Mouse (Mus musculus) lung, embryonic 15.5 days (tissue): ENCODE measurements around the gene Zfp423. TPM values are rescaled to one million over a fixed set of nuclear protein-coding genes. Genes with fewer than 3 reads are reported as not detected.

Experiments
- ATAC-seq: fragments of 200-750 bp; cut with Nextera tagmentation; 2 replicates; pipeline ENCODE4 v1.8.0; 2017; ENCODE audit warnings: moderate number of reproducible peaks, borderline replicate concordance; ENCODE audit not compliant: low FRiP score, low TSS enrichment; ENCODE audit errors: extremely low read depth
- H3K27ac ChIP-seq: fragments of 300-500 bp; sonication (generic); 2 replicates; pipeline ENCODE4 v1.5.1; 2015; ENCODE audit warnings: moderate library complexity, mild to moderate bottlenecking, inconsistent platforms
- H3K27me3 ChIP-seq: fragments of 300-500 bp; sonication (generic); 2 replicates; pipeline ENCODE4 v1.6.1; 2015; ENCODE audit warnings: inconsistent platforms
- H3K36me3 ChIP-seq: fragments of 300-500 bp; sonication (generic); 2 replicates; pipeline ENCODE4 v1.6.1; 2015; ENCODE audit warnings: inconsistent platforms
- H3K4me1 ChIP-seq: fragments of 300-500 bp; sonication (generic); 2 replicates; pipeline ENCODE4 v1.6.1; 2015; ENCODE audit warnings: inconsistent platforms
- H3K4me2 ChIP-seq: fragments of 300-500 bp; sonication (generic); 2 replicates; pipeline ENCODE4 v1.6.1; 2015; ENCODE audit warnings: inconsistent platforms, mild to moderate bottlenecking, moderate library complexity
- H3K4me3 ChIP-seq: fragments of 300-500 bp; sonication (generic); 2 replicates; pipeline ENCODE4 v1.5.1; 2015; ENCODE audit warnings: mild to moderate bottlenecking, inconsistent platforms
- H3K9ac ChIP-seq: fragments of 300-500 bp; sonication (generic); 2 replicates; pipeline ENCODE4 v1.6.1; 2015; ENCODE audit warnings: inconsistent platforms
- H3K9me3 ChIP-seq: fragments of 300-500 bp; sonication (generic); 2 replicates; pipeline ENCODE4 v1.6.1; 2016; ENCODE audit warnings: inconsistent platforms
- WGBS: fragments of 180-500 bp; shearing (Covaris S2); methylation state at CpG from one replicate; pipeline ENCODE4 v1.1.7; 2015; 5-methylcytosine and 5-hydroxymethylcytosine counted together
- polyA plus RNA-seq: library from polyadenylated mRNA; unstranded; fragments of >200 nt; fragmentation: Nextera tagmentation; extraction: Ambion mirVana; gene quantifications from 2 replicates; pipeline ENCODE4 v1.2.1, GENCODE M21; 2015

Zfp423 gene
- polyA plus RNA-seq, 1 experiment from 2014 or later, result 7.3 TPM

GRCm38 (mm10) chr8:87893547-87893946, 65.8 kb downstream of the Zfp423 start:
- Histone ChIP-seq H3K4me3 (no peak overlapping the region), H3K9ac (no peak overlapping the region), H3K27ac (peak overlapping the region; percentile 13; the same call in 1 of the 2 replicates), H3K9me3 (no peaks in the 10 kb centered on the region), H3K4me1 (peaks cover 38% of the 10 kb centered on the region), H3K27me3 (no peaks in the 10 kb centered on the region), H3K4me2 (no peak overlapping the region), H3K36me3 (no peaks in the 10 kb centered on the region)
- 61% methylated on average over 6 of the region's 6 CpGs for WGBS
- ATAC-seq, result no peak

GRCm38 (mm10) chr8:87892891-87893290, 66.5 kb downstream of the Zfp423 start:
- H3K27ac ChIP-seq, result 0 out of 2 replicates have a peak overlapping the region, but pooled peaks have one; percentile 13
- H3K4me2 ChIP-seq, result no peak overlapping the region
- no peaks in the 10 kb centered on the region for H3K27me3 ChIP-seq
- ATAC-seq, result no peak
- no peak overlapping the region for H3K4me3 ChIP-seq
- H3K36me3 ChIP-seq, result no peaks in the 10 kb centered on the region
- 85% methylated on average over 6 of the region's 6 CpGs for WGBS
- no peaks in the 10 kb centered on the region for H3K9me3 ChIP-seq
- H3K4me1 ChIP-seq, result peaks cover 38% of the 10 kb centered on the region
- H3K9ac ChIP-seq, result no peak overlapping the region

DNA sequence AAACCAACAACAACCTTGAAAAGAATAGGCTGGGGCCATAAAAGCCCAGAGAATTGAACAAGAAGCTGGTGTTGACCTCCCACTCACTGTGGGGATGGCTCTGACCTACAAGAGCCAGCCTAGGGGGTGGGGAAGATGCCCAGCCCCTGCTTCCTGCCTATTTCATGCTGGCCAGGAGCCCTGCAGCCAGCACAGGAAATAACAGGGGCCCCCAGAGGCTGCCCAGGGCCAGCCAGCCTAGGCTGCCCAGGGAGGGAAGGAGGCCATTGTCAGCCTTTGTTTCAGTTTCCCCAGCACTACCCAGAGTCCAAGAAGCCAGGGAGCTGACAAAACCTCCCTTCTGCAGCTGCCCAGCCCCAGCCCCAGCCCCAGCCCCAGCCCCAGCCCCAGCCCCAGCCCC, 67.5 kb downstream of the Zfp423 start:
- no peak overlapping the region for H3K9ac ChIP-seq
- H3K9me3 ChIP-seq, result no peaks in the 10 kb centered on the region
- H3K4me1 ChIP-seq, result peaks cover 38% of the 10 kb centered on the region
- H3K27ac ChIP-seq, result peak overlapping the region; percentile 66
- no peak overlapping the region for H3K4me3 ChIP-seq
- 0 out of 2 replicates have a peak, but pooled peaks have one; percentile 25 for ATAC-seq
- H3K4me2 ChIP-seq, result no peak overlapping the region
- H3K27me3 ChIP-seq, result no peaks in the 10 kb centered on the region
- no peaks in the 10 kb centered on the region for H3K36me3 ChIP-seq

- H3K36me3 ChIP-seq, result no peaks in the 10 kb centered on the region
- no peaks in the 10 kb centered on the region for H3K27me3 ChIP-seq
- no peak overlapping the region for H3K4me2 ChIP-seq
- H3K27ac ChIP-seq, result no peak overlapping the region
- 60% methylated on average over 12 of the region's 12 CpGs for WGBS
- no peaks in the 10 kb centered on the region for H3K9me3 ChIP-seq
- no peak overlapping the region for H3K9ac ChIP-seq
- no peak for ATAC-seq
- no peak overlapping the region for H3K4me3 ChIP-seq
- H3K4me1 ChIP-seq, result peaks cover 11% of the 10 kb centered on the region; the same call in 1 of the 2 replicates
These were observed 71.4 kb downstream of the Zfp423 start for GRCm38 (mm10) chr8:87887956-87888355.

- Histone ChIP-seq H3K27me3 (no peaks in the 10 kb centered on the region), H3K4me3 (no peak overlapping the region), H3K4me2 (no peak overlapping the region), H3K9ac (no peak overlapping the region), H3K27ac (no peak overlapping the region), H3K9me3 (no peaks in the 10 kb centered on the region), H3K36me3 (no peaks in the 10 kb centered on the region), H3K4me1 (peaks cover under 1% of the 10 kb centered on the region; the same call in 1 of the 2 replicates)
- no peak for ATAC-seq
- WGBS, result 81% methylated on average over 2 of the region's 2 CpGs
These were observed 78.3 kb downstream of the Zfp423 start for GRCm38 (mm10) chr8:87881088-87881487.

- WGBS, result 70% methylated on average over 6 of the region's 6 CpGs
These were observed 83.5 kb downstream of the Zfp423 start for GRCm38 (mm10) chr8:87875852-87876251.

DNA sequence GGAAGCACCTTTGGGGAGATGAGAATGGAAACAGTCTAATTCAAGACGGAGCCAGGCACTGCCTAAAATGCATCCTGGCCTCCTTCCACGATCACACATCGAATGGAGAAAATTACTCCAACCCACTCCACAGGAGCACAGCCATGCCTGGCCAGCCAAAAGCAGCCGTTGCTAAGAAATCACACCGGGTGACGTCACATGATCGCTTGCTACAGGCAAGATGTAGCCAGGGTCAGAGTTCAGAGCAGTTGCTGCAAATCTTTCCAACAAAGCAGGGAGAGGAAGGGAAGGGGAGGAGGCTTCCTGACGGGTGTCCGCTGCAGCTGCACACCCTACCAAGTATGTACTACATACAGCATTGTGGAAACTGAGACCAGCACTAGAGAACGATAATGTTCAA, 83.9 kb downstream of the Zfp423 start:
- Histone ChIP-seq H3K9ac (no peak overlapping the region), H3K4me2 (no peak overlapping the region), H3K4me1 (peaks cover 11% of the 10 kb centered on the region), H3K4me3 (no peak overlapping the region), H3K36me3 (no peaks in the 10 kb centered on the region), H3K27ac (no peak overlapping the region), H3K9me3 (no peaks in the 10 kb centered on the region), H3K27me3 (no peaks in the 10 kb centered on the region)
- 35% methylated on average over 10 of the region's 10 CpGs for WGBS
- peak; percentile 27; the same call in 1 of the 2 replicates for ATAC-seq

More at GRCm38 (mm10) chr8:87875852-87876251, 83.5 kb downstream of the Zfp423 start:
- Histone ChIP-seq H3K9me3 (no peaks in the 10 kb centered on the region), H3K4me2 (no peak overlapping the region), H3K27ac (no peak overlapping the region), H3K36me3 (no peaks in the 10 kb centered on the region), H3K27me3 (no peaks in the 10 kb centered on the region), H3K4me1 (peaks cover 11% of the 10 kb centered on the region), H3K4me3 (no peak overlapping the region), H3K9ac (no peak overlapping the region)
- ATAC-seq, result no peak

DNA sequence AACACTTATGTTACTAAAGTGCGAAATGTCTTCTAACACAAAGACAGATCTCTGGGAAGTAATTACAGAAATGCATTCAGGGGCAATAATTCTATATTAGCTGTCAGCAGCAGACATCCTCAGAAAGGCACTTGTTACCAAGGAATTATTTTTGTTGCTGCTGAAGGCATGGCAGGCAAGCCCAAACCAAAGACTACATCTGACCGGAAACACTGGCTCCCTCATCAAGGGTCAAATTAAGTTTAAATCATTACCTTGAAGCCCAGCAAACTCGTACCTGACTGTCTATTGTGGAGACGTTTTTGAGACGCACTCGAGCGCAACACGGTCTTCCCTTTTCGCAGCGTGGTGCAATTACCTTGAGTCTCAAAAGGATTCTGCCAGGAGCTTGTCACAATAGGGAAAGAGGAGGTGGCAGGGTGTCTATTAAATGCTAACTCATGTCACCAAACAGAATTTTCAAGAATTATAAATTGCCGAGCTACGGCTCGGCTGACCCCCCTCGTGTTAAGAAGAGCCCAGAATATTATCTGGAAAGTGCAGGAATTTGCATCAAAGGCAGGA, 86.3 kb downstream of the Zfp423 start:
- WGBS, result 58% methylated on average over 14 of the region's 14 CpGs
- Histone ChIP-seq H3K4me2 (no peak overlapping the region), H3K36me3 (no peaks in the 10 kb centered on the region), H3K4me1 (peaks cover 11% of the 10 kb centered on the region), H3K9me3 (no peaks in the 10 kb centered on the region), H3K27me3 (no peaks in the 10 kb centered on the region), H3K4me3 (no peak overlapping the region), H3K9ac (no peak overlapping the region), H3K27ac (no peak overlapping the region)
- no peak for ATAC-seq

DNA sequence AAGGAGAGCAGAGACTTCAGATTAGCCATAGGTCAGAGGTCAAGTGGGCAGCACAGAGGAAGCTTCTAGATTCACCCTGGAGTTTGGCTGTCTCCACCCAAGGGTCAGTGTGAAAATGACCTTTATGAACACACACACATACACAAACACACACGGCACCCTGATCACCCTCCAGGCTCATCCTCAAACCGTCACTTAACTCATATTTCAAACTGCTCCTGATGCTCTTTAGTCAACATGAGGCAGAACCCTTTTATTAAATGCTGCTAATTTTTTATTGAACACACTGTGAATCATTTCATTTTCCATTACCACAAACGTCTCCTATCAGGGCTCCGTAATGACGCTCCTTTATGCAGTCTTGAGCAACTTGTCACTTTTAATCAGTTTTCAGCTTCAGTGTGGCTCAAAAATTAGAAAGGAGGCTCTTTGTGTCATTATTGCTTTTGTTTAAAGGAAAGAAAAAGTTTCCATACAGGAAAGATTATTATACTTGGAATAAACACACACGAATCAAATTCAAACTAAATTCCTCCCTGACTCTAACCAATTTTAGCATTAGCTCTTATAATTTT, 87.0 kb downstream of the Zfp423 start:
- no peak for ATAC-seq

DNA sequence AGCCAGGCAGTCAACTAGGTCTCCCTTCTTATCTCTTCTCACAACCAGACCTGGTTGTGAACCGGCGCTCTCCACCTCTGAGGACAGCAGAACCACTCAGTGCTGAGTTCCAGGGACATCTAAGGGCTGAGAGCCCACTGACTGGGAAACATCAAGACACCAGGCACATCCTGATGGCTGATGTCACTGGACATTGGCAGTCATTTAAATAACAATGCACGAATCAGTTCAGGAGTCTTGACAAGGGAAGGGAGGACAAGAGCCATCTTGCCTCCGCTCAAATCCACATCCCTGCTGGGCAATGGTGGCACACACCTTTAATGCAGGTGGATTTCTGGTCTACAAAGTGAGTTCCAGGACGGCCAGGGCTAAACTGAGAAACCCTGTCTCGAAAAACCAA, 92.8 kb downstream of the Zfp423 start:
- Histone ChIP-seq H3K27ac (no peak overlapping the region), H3K4me3 (no peak overlapping the region), H3K27me3 (no peaks in the 10 kb centered on the region), H3K9me3 (no peaks in the 10 kb centered on the region), H3K4me1 (peaks cover 5% of the 10 kb centered on the region), H3K9ac (no peak overlapping the region), H3K36me3 (no peaks in the 10 kb centered on the region), H3K4me2 (no peak overlapping the region)
- 70% methylated on average over 6 of the region's 6 CpGs for WGBS
- no peak for ATAC-seq

More for the DNA sequence above, 87.0 kb downstream of the Zfp423 start:
- no peak overlapping the region for H3K9ac ChIP-seq
- no peaks in the 10 kb centered on the region for H3K9me3 ChIP-seq
- H3K4me2 ChIP-seq, result no peak overlapping the region
- no peaks in the 10 kb centered on the region for H3K36me3 ChIP-seq
- H3K27ac ChIP-seq, result no peak overlapping the region
- H3K4me3 ChIP-seq, result no peak overlapping the region
- 70% methylated on average over 6 of the region's 6 CpGs for WGBS
- peaks cover 11% of the 10 kb centered on the region for H3K4me1 ChIP-seq
- H3K27me3 ChIP-seq, result no peaks in the 10 kb centered on the region

DNA sequence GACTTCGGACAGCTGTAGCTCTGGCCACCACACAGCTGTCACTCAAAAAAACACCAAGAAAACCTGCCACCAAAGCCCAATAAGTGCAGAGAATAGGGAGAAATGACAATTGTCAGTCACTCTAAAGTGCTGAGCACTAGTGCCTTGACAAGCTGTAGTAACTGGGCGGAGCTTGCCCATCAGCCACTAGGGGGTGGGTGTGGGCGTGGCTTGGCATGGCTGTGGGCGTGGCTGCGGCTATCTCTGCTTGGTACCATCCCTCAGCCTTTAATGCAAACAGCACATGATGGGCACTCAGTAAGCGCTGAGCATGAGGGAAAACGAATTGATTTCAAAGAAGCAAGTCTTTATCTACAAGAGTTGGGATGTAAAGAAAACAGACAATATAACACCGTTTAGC, 95.2 kb downstream of the Zfp423 start:
- Histone ChIP-seq H3K4me2 (no peak overlapping the region), H3K36me3 (no peaks in the 10 kb centered on the region), H3K27me3 (no peaks in the 10 kb centered on the region), H3K27ac (no peak overlapping the region), H3K4me3 (no peak overlapping the region), H3K4me1 (peaks cover 23% of the 10 kb centered on the region), H3K9ac (no peak overlapping the region), H3K9me3 (no peaks in the 10 kb centered on the region)
- 65% methylated on average over 8 of the region's 8 CpGs for WGBS
- ATAC-seq, result no peak

- 89% methylated on average over 8 of the region's 8 CpGs for WGBS
- no peaks in the 10 kb centered on the region for H3K36me3 ChIP-seq
- H3K27ac ChIP-seq, result no peak overlapping the region
- H3K4me2 ChIP-seq, result no peak overlapping the region
- H3K4me3 ChIP-seq, result no peak overlapping the region
- peaks cover 25% of the 10 kb centered on the region for H3K4me1 ChIP-seq
- no peak for ATAC-seq
- no peaks in the 10 kb centered on the region for H3K9me3 ChIP-seq
- no peak overlapping the region for H3K9ac ChIP-seq
- no peaks in the 10 kb centered on the region for H3K27me3 ChIP-seq
These were observed 96.3 kb downstream of the Zfp423 start for GRCm38 (mm10) chr8:87863128-87863527.
